Mouse (Mus musculus): ENCODE data around the gene Glis3.
A peak's percentile ranks its signal among the peaks of the same experiment; 100 is the strongest.

The Glis3 gene

DNA sequence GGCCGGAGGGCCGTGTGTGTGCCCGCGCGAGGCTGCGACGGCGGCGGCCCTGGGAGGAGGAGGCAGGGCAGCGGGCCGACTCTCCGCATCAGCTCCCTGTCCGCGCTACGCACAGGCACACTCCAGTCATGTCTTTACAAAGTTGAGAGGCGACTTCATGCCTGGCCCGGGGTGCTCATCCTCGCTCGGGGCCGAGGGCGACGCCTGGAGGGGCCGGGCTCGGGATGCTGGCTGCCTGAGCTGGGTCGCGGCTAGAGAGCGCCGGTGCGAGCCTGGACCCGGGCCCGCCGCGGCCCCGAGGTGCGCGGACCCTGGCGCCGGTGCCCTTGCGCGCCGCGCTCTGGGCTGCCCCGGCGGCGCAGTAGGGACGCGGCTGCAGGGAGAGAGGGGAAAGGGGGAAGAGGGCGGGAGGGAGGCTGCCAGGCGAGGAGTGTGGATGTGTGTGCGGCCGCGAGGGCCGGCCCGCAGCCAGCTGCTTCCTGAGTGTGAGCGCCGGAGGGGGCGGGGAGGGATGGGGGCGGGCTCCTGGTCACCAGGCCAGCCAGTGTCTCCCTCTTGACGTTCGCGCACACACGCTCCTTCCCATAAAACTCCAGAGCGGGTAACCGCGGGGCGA lies at the start of gene Glis3:
TSS of gene Glis3 (minus strand) at position 302 of the 616 bp plus-strand sequence.
- DNase-seq, result no peak

- peak; percentile 26 for DNase-seq
Observed at GRCm38 (mm10) chr19:28726161-28726880, 46.4 kb upstream of the Glis3 start.

DNA sequence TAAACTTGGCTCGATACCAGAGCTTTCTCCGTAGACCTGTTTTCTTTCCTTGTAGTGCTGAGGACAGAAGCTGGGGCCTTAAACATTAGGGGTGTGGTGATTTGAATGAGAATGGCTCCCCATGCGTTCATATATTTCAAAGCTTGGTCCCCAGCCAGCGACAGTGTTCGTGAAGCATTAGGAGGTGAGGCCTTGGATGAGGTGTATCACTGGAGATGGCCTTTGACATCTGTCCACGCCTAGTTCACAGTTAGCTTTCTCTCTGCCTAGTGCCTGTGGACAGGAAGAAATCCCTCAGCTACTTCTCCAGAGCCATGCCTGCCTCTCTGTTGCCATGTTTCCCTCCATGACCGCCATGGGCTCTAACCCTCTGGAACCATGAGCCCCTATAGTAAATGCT lies 44.8 kb upstream of the Glis3 start:
- DNase-seq, result no peak

DNA sequence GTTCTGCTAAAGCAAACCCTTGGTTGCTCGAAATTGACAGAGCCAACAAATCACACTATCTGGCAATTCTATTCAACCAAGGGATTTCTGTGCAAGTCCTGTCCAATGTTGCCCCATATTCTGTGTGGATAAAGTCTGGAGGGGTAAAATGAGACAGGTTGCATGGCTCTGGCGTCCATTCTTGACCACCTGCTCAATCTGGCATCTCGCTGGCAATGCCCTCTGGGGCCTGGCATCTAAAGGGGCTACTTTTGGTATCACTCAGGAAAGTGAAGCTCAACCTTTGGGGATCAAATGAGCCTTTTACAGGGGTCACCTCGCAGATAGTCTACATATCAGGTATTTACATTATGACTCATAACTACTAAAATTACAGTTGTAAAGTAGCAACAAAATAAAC lies 42.7 kb upstream of the Glis3 start:
- no peak for DNase-seq

DNA sequence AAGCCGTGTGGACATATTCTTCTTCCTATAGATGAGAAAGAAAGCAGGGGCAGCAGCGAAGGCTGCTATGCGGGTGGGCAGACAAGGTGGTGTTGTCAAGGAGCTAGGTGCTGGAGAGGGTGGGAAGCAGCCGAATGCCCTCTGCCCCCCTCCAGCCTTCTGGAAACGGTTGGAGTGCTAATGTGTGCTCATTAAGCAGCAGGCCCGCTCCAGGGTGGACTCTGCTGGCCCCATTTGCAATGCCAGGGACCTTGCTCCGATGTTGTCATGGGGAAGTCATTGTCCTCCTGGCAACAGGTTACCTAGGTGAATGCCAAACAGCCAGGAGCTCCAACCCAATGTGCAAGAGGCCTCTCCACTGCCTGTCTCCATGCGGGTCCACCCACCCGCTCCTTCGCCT lies 42.0 kb upstream of the Glis3 start:
- no peak for DNase-seq

- no peak for DNase-seq
Observed at GRCm38 (mm10) chr19:28720016-28720415, 40.1 kb upstream of the Glis3 start.

GRCm38 (mm10) chr19:28714674-28715073 lies 34.8 kb upstream of the Glis3 start:
- no peak for DNase-seq

DNA sequence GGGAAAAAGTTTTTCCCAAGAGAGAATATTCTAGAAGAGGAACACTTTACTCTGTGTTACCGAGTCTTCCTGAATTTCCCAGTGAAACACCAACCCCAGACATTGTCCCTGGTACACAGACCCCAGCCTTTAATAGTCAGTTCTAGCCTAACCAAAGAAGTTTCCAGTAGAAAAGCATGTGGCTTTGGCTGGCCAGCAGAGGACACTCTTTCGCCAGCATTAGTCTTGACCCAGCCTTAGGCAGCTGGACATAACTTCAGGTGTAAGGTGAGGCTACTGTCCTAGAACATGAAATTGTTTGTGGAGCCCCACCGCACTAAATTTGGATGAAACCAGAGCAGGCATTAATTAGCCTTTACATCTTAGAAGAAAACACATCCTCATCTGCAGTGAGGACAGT lies 17.8 kb upstream of the Glis3 start:
- DNase-seq, result no peak

DNA sequence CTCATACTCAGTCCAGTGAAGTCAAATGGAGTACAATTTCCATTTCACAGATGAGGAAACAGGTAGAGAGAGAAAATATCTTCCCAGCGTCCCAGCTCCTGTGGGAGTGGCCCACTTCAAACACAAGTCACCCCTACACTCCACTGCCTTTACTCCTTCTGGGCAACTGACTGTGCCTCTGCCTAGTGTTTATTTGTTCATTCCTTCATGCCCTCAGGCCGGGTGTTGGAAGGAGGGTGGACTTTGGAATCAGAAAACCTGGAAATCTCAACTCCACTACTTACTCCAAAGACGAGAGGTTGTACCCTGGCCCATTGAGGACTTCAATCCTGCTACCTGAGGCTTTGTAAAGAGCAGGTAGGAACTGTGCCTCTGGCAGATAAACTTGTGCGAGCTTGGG lies 6.5 kb upstream of the Glis3 start:
- DNase-seq, result no peak

DNA sequence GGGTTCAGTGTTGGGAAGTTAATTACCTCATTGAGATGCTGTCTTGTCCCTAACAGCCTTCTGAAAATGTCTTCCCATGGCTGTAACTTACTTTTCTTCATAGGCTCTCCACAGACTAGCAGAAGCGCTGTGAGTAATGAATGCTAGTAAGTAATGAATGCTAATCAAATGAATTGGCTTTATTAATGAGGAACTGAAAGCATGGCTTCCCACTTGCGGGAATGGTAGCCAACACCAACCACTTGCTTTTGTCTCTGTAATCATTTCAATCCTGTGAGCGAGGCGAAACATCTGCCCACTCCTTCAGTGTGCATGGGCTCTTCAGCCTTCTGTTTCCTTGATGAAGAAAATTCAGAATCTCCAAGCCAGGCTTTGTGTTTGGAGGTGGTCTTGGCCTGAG lies 5.6 kb upstream of the Glis3 start:
- no peak for DNase-seq

DNA sequence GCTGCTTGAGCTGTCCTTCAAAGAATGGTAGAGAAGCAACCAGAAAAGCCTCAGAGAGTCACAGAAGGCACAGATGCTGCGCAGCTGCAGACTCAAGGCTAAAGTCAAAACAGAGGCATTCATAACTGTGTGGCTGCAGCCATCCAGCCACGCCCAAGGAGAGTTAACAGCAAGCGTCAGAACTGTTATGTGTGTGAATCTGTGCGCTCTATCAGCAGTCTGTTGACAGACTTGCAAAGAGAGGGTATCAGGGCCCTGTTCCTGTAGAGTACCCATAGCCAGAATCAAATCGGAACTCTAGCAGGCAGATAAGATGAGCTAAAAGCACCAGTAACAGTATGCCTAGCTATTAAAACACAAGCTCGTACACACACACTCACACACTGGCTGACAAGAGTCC lies 4.5 kb upstream of the Glis3 start:
- no peak for DNase-seq

GRCm38 (mm10) chr19:28683346-28683745 lies 3.5 kb upstream of the Glis3 start:
- DNase-seq, result no peak

GRCm38 (mm10) chr19:28679291-28679775 lies 544 bp downstream of the Glis3 start:
- no peak for DNase-seq

DNA sequence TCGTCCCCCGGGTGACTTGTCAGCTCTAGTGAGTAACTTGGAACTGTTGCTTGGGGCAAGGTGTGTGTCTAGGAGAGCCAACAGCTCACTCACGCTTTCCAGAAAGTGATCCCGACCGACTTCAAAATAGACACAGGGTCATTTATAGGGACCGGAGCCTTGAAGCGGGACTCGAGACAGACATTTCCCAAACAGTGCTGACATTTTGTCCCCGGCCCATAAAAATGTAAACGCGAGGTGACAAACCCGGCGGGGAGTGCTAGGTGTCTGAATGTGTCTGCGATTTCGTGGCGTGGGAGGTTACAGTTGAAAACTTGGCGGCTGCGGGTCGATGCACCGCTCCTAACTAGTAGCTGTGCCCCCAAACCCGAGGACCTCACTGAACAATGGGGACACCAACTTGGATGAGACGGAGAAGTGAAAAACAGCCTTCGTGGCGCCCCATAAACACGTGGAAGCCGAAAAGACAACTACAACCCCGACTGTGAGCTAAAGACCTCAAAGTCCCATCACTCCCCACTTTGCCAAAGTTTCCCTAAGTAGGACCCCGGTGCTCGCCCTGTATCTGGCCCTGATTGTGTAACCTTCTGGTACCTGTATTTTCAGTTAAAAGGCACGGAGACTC lies 1.1 kb downstream of the Glis3 start:
- DNase-seq, result no peak

GRCm38 (mm10) chr19:28677728-28678438 lies 2.0 kb downstream of the Glis3 start:
- no peak for DNase-seq

DNA sequence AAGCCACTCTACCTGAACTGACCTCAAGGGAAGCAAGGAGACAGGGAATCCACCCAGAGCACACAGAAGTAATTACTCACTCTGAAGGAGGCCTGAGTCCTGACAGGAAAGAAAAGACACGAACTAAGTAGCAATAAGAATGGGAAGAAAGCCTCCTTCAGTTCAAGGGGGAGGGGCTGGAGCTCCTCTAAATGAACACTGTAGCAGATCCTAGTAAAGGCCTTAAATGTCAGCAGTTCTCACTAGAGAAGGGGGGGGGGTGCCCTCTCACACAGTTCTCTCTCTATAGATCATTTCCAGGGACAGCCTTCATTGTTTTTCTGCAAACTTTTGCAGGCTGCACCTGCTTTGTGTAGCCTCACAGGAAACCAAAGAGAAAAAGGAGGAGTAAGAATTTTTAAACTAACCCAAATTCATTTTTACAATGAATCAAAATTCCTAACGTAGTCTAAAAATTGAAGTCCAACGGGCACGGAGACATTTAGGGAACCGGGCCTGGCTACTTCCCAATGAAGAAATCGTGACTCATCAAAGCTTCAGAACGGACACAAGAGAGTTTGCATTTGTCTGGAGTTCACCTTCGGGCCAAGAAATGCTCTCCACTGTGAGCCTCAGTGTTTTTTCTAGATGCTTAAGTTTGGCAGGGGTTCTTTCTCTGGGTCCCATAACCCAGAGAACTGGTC lies 2.7 kb downstream of the Glis3 start:
- DNase-seq, result no peak

GRCm38 (mm10) chr19:28663781-28664180 lies 16.1 kb downstream of the Glis3 start:
- no peak for DNase-seq

- DNase-seq, result no peak
Observed at GRCm38 (mm10) chr19:28663148-28663547, 16.7 kb downstream of the Glis3 start.

GRCm38 (mm10) chr19:28662474-28662873 lies 17.4 kb downstream of the Glis3 start:
- no peak for DNase-seq

DNA sequence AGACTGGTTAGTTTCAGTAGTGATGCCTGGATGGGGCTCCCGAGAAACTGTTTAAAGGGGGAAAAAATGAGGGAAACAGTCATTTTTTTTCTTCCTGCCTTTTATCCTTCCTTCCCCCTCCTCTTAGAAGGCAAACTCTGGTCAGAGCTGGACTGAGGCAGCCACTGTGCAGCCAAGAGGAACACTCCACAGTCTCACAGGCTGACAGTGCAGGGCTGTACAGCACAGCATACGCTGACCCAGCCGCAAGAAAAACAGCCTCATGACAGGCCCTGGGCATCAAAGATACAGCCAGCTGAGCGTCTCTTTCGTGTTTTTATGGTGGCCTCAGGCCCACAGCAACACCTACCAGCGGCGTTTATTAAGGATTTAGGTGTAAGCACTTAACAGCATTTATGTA lies 19.0 kb downstream of the Glis3 start:
- no peak for DNase-seq

GRCm38 (mm10) chr19:28657686-28658195 lies 22.1 kb downstream of the Glis3 start:
- no peak for DNase-seq

DNA sequence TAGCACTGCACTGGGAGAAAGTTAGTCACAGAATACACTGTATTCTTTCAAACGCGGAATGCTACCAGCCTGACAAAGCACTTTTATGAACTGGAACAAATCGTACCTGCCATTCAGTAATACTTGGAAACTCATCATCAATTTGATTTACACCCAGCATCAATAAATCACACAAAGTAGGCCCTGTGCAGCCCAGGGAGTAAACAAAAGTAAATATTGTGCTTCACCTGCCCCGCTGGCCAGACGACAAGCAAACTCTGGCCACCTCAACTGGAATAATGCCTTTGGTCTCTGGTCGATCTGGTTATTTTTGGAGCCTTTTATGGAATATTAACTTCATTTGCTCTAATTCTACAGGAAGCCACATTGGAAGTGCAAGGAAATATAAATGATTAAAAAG lies 23.0 kb downstream of the Glis3 start:
- no peak for DNase-seq

- no peak for DNase-seq
Observed at GRCm38 (mm10) chr19:28655166-28655565, 24.7 kb downstream of the Glis3 start.
